Mouse (Mus musculus) fat pad, adult 2 months (tissue): ENCODE measurements at regions not wholly inside any gene's neighbourhood (a gene's known extent, or its start where the extent isn't known, plus 50 kb on each side); places are given as distances from the start of the nearest gene placed in this dataset.

Experiments
- DNase-seq: peaks from one replicate; pipeline ENCODE4 v3.0.0-alpha.2; 2011; ENCODE audit warnings: low read depth, low spot score; ENCODE audit errors: extremely low read depth

GRCm38 (mm10) chr9:87954941-87955340 lies 223.9 kb upstream of the Tbx18 start:
- DNase-seq, result no peak

- no peak for DNase-seq
Observed at GRCm38 (mm10) chr9:87961796-87962195, 230.7 kb upstream of the Tbx18 start.

- DNase-seq, result no peak
Observed at GRCm38 (mm10) chr9:87964508-87964907, 233.4 kb upstream of the Tbx18 start.

- DNase-seq, result no peak
Observed at GRCm38 (mm10) chr9:87965103-87965780, 234.2 kb upstream of the Tbx18 start.

GRCm38 (mm10) chr9:87968190-87969082 lies 237.4 kb upstream of the Tbx18 start:
- no peak for DNase-seq

GRCm38 (mm10) chr9:87970586-87970985 lies 239.5 kb upstream of the Tbx18 start:
- no peak for DNase-seq

- no peak for DNase-seq
Observed at GRCm38 (mm10) chr9:87971791-87972190, 240.7 kb upstream of the Tbx18 start.

GRCm38 (mm10) chr9:87973531-87973930 lies 242.5 kb upstream of the Tbx18 start:
- DNase-seq, result no peak

- no peak for DNase-seq
Observed at GRCm38 (mm10) chr9:87984910-87985309, 253.8 kb upstream of the Tbx18 start.

- DNase-seq, result no peak
Observed at GRCm38 (mm10) chr9:87985439-87985838, 254.4 kb upstream of the Tbx18 start.

GRCm38 (mm10) chr9:88005945-88006700 lies 275.1 kb upstream of the Tbx18 start:
- DNase-seq, result no peak

GRCm38 (mm10) chr9:88023752-88024151 lies 292.7 kb upstream of the Tbx18 start:
- DNase-seq, result no peak

- no peak for DNase-seq
Observed at GRCm38 (mm10) chr9:88025936-88026335, 294.9 kb upstream of the Tbx18 start.

- DNase-seq, result no peak
Observed at GRCm38 (mm10) chr9:88030509-88031148, 296.4 kb upstream of the Nt5e start.

GRCm38 (mm10) chr9:88037560-88037959 lies 289.4 kb upstream of the Nt5e start:
- DNase-seq, result no peak

- DNase-seq, result no peak
Observed at GRCm38 (mm10) chr9:88049270-88049669, 277.7 kb upstream of the Nt5e start.

- no peak for DNase-seq
Observed at GRCm38 (mm10) chr9:88049792-88050191, 277.2 kb upstream of the Nt5e start.

- no peak for DNase-seq
Observed at GRCm38 (mm10) chr9:88058551-88058950, 268.4 kb upstream of the Nt5e start.

- no peak for DNase-seq
Observed at GRCm38 (mm10) chr9:88059005-88059404, 268.0 kb upstream of the Nt5e start.

GRCm38 (mm10) chr9:88063973-88064676 lies 262.9 kb upstream of the Nt5e start:
- no peak for DNase-seq
